Mouse (Mus musculus): ENCODE measurements around the gene Zbtb37.

Gene Zbtb37

DNA sequence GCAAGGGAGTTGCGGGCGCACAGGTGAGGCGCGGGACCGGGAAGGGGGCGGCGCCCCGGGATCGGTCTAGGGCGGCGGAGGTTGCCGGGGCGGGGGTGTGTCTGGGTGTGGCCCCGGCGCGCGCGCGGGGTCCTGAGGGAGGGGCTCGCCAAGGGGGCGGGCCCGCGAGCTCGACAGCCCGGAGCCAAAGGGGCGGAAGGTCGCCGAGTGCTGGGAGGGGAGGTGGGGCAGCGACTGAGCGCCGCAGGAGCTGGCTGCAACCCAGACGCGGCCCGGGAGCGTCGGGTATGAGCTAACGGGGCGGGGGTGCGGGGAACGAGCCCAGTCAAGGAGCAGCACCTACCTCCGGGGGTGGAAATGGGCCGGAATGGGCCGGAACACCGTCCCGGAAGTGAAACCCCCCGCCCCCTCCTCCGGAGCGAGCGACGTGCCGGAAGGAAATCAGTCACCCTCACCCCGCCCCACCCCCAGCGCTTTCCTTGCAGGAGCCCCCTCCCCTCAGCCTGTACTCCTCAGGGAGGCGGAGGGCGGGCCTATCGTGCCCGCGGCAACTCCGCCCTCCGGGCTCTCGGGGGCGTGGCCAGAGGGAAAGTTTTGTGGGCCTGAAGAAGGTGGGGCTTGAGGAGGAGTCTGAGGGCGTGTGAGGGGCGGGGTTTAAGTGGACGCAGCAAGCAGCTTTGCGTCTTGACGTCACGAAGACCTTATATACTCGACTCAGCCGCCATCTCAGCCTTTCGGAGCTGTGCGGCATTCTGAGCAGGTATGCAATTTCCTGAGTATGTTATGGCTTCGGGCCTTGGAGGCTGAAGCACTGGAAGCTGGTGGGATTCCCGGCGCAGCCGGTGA is at the start of gene Zbtb37:
Gene Zbtb37, minus strand, starts transcription at position 415 of the 846 bp plus-strand sequence.
- peak; percentile 99 for DNase-seq (ENCODE audit: low read depth, low spot score)

DNA sequence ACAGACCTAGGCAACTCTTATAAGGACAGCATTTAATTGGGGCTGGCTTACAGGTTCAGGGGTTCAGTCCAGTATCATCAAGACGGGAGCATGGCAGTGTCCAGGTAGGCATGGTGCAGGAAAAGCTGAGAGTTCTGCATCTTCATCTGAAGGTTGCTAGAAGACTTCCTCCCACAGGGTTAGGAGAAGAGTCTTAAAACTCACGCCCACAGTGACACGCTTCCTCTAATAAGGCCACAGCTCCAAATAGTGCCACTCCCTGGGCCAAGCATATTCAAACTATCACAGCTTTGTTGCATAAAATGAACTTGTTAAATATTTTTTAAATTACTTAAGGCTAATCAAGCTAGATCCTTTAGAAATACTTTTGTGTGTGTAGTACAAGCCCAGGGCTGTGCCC is 42.6 kb upstream of the Zbtb37 start:
- no peak for DNase-seq (ENCODE audit: low read depth, low spot score)

DNA sequence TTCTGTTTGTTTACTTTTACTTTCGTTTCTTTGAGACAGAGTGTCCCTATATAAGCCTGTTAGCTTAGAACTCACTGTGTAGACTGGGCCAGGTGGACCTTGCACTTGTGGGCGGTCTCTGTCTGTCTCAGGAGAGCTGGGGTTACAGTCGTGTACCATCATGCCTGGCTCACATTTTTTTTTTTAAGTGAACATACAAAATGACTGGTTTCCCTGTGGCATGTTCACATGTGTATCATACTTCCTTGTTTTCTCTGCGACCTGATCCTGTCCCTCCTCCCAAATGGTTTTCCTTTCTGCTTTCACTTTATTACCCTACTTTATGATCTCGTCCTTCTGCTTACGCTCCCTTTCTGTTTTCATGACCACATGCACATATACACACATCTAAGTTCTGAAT is 41.6 kb upstream of the Zbtb37 start:
- DNase-seq (ENCODE audit: low read depth, low spot score): no peak

DNA sequence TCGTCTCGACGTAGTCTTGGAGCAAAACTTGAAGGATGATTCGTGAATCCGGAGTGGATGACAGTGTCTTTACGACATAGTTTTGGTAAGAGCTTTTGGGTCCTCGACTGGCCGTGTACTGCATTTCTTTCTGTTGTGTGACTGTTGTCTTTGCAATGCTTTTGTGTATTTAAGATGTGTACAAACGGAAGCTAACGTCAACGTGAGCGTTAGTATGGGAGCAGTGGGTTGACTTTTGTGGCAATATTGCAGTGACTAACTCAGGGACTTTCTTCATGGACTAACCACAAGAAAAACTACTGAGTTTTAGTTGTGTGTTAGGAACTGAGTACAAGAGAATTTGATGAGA is 36.6 kb upstream of the Zbtb37 start:
- DNase-seq (ENCODE audit: low read depth, low spot score): no peak

DNA sequence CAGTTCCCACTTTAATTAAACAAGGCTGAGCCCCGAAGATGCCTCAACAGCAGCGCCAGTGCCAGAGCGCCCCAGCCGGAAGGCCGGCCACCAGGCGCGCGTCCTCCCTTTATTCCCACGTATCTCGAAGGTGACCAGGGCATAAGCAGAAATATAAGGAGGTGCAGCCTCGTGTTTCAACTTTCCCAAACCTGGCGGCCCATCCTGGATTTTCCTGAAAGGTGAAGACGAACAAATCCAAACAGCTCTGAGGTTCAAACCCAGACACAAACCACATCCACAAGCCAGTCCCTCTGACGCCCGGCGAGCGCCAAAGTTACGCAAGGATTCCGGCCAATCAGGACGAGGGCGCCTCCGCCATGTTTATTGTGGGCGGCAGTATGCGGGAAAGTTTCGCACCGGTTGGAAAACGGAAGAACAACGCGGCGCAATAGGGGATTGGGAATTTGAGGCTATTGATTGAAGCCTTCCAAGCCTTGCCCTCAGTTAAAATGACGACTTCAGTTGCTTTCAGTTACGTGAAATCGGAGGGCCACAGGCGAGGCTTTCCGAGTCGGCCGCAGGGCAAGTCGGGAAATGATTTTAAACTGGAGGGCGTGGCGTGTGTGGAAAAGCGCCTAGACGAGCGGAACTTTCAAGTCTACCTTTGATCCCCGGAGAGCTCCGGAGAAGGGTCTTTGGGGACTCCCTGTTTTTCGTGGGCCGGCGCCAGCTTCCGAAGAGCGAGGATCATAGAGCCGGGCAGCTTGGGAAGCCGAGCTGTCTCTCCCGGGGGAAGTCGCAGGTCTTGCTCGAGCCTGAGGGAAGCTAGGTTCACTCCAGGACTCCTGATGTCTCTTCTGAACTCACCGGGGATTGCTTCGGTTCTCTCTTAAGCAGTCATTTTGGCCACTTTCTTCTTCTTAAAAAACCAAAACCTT is 36.0 kb upstream of the Zbtb37 start, which contains the start of the genes Dars2 and Cenpl:
Gene Dars2, minus strand, starts transcription at position 307 of the 920 bp plus-strand sequence.
Gene Cenpl, plus strand, starts transcription at position 362 of the 920 bp plus-strand sequence.
- DNase-seq (ENCODE audit: low read depth, low spot score): peak; percentile 99

DNA sequence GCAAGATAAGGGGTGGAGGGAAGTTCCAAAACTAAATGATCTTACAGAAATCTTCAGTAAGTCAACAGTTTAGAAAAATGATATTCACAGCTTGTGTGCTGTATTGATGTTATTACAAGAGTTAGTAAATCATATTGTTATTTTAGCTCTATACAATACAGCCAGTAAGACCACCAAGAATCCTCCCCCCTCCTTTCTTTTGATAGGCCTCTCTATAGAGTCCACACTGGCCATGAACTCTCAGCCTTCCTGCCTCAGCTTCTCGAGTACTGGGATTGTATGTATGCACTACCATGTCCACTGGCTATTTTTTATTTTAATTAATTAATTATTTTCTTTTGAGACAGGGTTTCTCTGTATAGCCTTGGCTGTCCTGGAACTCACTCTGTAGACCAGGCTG is 28.7 kb upstream of the Zbtb37 start:
- DNase-seq (ENCODE audit: low read depth, low spot score): no peak

DNA sequence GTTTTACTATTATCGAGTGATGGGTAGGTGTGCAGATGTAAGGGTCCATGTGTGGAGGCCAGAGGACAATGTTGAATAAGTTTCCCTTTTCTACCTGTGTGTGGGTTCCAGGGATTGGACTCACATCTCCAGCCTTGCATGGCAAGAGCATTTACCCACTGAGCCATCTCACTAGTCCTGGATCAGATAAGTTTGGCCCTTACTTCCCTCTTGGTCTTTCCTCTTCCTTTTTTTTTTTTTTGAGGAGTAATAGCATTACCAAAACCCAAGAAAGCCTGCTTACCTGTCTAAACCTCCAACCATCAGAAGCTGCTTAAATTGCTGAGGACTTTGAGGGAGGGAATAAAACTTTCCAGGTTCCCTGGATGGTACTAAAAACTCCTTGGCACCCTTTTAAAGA is 22.5 kb upstream of the Zbtb37 start:
- no peak for DNase-seq (ENCODE audit: low read depth, low spot score)

DNA sequence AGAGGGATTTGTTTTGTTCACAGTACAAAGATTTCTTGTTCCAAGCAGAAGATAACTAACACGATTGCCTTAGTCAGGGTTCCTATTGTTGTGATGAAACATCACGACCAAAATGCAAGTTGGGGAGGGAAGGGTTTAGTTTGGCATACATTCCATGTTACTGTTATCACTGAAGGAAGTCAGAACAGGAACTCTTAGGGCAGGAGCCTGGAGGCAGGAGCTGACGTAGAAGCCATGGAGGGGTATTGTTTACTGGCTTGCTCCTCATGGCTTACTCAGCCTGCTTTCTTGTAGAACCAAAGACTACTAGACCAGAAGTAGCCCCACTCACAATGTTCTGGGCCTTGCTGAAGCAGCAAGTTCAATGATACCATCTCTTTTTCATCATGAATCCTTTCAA is 12.3 kb upstream of the Zbtb37 start:
- no peak for DNase-seq (ENCODE audit: low read depth, low spot score)

DNA sequence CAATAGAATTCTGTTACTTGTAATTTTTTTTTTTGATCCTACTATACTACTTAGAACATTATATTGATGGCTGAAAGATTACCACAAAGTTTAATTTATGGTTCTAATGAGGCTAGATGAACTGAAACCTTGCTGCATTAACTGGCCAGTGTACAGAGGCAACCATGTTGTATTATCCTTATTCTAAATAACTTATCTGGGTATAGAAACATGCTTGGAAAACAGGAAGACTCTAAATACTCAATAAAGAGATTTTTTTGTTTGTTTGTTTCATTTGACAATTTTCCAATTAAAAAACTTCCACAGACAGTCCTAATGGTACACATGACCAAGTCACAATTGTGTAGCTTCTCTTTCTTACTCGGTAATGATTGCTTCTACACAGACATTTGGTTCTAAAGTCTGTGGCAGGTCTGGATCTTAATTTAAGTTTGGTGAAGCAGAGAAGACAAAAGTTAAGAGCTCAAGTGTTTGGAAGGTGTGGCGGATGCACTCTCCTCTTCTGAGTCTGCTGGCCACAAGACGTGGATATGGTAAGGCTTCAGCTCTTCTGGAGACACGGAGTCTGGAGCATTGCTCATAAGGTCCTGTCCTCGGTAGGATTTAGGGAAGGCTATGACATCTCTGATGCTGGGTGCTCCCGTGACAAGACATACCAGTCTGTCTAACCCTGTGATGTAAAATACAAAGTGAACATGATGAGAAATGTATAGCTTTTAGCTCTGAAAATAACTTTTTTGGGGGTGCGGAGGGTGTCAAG is 6.8 kb upstream of the Zbtb37 start:
- peak; percentile 34 for DNase-seq (ENCODE audit: low read depth, low spot score)

DNA sequence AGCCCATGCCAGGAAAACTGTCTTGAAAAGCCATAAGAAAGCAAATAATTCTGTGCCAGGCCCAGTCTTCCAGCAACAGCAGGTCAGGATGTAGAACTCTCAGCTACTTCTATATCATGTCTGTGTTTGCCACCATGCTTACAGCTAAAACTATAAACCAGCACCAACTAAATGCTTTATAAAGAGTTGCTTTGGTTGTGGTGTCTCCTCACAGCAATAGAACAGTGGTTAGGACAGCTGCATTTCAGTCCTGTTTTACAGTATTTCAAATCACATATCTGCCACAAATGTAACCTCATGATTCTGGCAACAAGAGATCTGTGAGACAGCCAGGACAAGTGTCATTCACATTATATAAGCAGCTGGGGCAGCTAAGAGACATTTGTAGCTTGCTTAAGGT is 6.2 kb upstream of the Zbtb37 start:
- DNase-seq (ENCODE audit: low read depth, low spot score): peak; percentile 74

DNA sequence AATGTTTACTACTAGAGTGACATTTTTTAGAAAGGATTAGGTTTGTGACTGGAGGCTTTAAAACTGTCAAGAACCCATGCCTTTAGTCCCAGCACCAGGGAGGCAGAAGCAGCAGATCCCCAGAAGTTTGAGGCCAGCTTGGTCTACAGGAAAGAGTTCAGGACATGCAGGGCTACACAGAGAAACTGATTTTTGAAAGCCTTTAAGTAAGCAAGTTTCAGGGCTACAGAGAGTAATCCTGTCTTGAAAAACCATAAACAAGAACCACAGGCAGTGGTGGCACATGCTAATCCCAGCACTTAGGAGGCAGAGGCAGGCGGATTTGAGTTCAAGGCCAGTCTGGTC is 5.7 kb upstream of the Zbtb37 start:
- DNase-seq (ENCODE audit: low read depth, low spot score): peak; percentile 84

DNA sequence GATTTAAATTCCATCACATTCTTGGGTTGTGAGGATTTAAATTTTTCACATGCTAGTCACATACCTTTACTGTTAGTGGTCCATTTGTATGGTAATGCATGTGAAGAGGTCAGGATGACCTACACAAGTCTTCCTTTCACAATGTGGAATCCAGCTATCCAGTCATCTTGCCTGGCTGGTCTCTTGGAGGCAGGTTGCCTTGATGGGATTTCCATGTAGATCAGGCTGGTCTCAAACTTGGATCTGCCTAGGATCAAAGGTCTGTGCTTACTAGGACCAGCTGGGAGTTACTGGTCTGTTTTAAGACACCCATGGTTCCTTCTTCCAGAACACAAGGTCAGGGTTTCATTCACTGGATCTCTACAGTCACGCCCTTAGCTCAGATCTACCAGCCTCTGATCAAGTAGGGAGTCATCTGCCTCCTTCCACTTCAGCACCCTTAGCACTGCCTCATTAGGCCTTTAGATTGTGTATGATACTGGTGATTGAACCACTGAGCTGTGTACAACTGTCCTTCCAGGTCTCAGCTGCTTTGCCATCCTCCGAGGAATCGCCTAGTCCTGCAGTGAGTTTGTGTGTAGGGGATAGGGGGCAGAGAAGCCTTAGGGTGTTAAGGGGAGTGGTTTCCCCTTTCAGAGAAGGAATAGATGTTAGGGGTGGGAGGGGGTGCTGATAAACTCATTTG is 5.2 kb upstream of the Zbtb37 start:
- DNase-seq (ENCODE audit: low read depth, low spot score): peak; percentile 91

DNA sequence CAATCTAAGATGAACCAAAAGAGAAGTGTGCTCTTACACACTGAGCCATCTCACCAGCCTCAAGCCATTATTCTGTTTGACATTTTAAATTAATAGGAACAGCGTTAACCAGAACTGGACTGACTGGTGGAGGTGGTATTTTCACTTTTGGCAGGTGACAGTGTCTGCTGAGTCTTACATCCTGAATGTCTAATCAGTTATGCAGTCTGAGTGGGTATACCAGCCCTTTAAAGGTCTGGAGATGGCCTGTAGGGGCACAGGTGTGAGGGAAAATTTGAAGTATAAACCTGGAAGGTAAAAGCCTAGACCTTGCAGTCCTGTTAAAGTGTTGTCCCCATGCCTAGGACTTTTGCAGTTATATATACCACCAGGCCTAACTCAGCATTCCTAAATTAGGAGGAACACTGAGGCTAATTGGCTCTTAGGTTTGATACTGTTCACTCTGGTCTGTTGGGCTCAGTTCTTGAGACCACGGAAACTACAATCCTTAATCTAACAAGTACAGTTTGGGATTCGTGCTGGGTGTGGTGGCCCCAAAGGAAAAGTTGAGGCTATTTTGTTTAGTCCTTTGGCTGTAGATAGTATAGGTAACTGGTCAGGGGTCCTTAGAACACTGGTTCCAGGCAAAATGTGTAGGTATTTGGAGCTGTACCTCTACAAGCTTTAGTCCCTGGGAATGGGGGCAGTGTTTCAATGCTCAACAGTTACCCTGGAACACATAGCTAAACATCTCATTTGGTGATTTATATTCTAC is 4.5 kb upstream of the Zbtb37 start:
- peak; percentile 55 for DNase-seq (ENCODE audit: low read depth, low spot score)

DNA sequence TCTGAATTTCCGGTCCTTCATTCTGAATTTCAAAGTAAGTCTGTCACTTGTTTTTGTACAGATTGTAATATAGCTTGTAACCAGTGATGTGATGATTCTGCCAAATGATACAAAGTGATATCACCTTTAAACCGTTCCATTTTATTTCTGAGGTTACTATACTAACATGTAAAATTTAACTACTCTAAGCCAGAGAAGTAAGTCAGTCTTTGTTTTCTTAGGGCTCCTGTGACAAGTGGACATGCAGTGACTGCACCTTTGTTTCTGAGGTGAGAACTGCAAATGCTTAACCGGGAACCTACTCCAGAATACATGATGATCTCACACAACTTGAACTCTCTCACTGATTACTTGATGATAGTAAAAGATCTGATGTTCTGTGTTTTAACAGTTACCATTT is 3.4 kb upstream of the Zbtb37 start:
- peak; percentile 31 for DNase-seq (ENCODE audit: low read depth, low spot score)

DNA sequence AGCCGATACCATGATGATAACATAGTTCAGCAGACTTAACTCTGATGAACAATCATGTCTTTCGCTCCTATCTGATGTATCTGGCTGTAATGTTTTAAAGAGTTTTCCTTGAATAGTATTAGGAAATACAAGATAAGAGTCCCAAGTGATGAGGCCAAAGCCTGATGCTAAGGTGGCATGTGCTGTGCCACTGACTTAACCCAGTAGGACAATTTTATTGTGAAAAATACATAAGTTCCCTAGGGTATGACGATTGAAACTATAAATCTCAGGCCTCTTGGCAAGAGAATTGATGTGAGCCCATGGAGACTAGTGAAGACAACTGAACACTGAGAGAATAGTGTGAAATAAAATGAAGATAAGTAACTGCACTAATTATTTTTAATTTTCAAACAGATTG is 3.0 kb upstream of the Zbtb37 start:
- DNase-seq (ENCODE audit: low read depth, low spot score): peak; percentile 41

DNA sequence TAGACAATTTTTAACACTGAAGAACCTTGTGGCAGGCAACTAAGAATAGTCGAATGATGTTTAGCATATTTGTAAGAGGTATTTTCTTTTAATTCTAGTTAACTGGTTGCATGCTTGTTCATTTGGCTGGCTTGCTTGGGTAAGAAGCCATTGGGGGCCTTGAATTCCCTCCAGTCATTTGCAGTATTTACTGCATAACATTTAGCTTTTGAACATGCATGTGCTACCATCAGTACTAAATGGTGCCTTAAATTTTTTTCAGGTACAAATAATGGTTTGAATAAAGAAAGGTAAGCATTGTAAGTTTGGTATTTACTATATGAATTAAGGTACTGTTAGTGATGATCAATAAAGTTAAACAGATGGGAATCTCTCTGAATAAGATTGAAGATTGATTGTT is 2.4 kb upstream of the Zbtb37 start:
- DNase-seq (ENCODE audit: low read depth, low spot score): peak; percentile 43

DNA sequence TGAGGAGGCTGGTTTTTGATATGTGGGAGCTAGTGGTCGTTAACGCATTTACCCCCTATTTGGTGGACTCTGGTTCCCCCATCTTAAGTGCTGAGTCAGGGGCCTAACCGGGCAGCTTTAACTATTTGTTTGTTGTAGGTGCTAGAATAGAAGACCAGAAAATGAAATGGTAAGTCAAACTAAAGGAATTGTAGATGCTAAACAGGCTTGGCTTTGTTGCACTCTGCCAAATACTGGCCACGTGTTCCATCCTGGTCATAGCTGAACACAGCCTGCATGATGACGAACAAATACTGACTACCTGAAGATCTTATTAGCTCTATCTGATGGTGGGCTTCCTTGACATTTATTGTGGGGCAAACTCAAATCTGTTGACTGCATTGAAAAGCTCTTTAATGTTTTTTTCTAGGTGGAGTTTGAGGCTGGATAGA is 1.8 kb upstream of the Zbtb37 start:
- peak; percentile 58 for DNase-seq (ENCODE audit: low read depth, low spot score)

DNA sequence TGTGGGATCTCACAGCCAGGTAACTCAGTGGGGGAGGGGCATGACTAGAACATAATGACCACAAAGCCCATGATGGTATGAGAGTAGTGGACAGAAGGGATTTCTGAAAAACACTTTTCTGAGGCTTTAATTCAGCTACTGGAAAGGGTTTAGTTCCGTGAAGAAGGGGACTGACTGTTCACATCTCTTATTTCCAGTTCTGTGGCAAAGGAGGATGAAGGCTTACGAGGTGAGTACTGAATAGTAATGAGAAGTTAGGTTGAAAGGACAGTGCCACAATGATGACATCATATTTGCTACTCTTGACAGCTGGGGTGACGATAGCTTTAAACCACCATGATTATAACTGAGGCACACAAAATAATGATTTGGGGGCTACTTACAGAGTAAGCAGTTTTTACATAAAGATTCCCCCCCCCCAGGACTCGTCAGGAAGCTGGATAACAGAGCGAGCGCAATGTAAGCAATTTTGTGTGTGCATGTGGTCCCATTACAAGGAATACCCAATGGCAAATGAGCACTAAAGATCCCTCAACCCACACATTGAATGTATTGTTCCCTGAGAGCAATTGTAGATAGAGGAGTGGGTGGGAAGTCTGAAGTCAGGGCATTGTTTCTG is 1.2 kb upstream of the Zbtb37 start:
- DNase-seq (ENCODE audit: low read depth, low spot score): peak; percentile 61

DNA sequence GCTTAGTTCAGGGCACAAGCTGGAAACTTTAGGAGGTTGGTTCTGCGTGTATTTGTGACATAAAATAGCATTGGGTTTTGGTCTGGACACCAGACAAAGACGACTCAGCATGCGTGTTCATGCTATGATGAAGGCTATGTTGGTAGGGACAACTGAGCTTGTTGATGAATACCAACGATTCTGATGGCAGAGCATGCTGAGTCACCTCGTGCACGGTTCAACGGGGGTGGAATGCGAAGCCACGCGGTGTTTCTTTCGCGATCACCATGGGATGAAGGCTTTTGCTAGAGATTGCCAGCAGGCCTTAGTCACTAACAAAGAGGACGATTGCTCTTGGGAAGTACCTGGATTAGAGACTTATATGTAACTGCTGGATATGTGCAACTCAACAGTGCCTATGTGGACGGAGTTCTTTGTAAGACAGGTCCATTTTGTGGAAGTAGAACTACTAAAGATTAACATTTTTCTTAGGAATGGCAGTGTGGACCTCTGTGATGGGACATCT is 684 bp upstream of the Zbtb37 start:
- DNase-seq (ENCODE audit: low read depth, low spot score): peak; percentile 67
